Mouse (Mus musculus) E14TG2a.4 (cell line): ENCODE data around the gene AW822073.
A peak's percentile ranks its signal among the peaks of the same experiment; 100 is the strongest.
"Not testable (repeated sequence)": the region's sequence is repeated elsewhere in the genome, so short reads cannot be mapped to it uniquely, and the experiment has no call there.

ENCODE experiments used
- H3K27me3 ChIP-seq: 2 replicates; pipeline ENCODE4 v1.6.1; 2014; ENCODE audit warnings: low read length, control low read depth; ENCODE audit not compliant: insufficient read depth
- H3K36me3 ChIP-seq: 2 replicates; pipeline ENCODE4 v1.6.1; 2014; ENCODE audit warnings: low read length, control low read depth; ENCODE audit not compliant: insufficient read depth
- H3K4me1 ChIP-seq: replicated peaks from 2 replicates; pipeline ENCODE4 v1.6.1; 2014; ENCODE audit warnings: low read depth, low read length, control low read depth
- H3K4me3 ChIP-seq: replicated peaks from 2 replicates; pipeline ENCODE4 v1.5.1; 2014; ENCODE audit warnings: mild to moderate bottlenecking, low read length
- H3K9me3 ChIP-seq: 2 replicates; pipeline ENCODE4 v1.6.1; 2014; ENCODE audit warnings: low read length, control low read depth
- CTCF ChIP-seq: conservative IDR thresholded peaks from 2 replicates; pipeline ENCODE4 v1.5.1; 2014; ENCODE audit warnings: low read length
- NANOG ChIP-seq: IDR thresholded peaks from 2 replicates; pipeline ENCODE4 v1.6.1; 2014; ENCODE audit warnings: borderline replicate concordance, low read length, mixed read lengths
- POU5F1 ChIP-seq: IDR thresholded peaks from 2 replicates; pipeline ENCODE4 v1.6.1; 2014; ENCODE audit warnings: low read length, borderline replicate concordance

AW822073 gene

GRCm38 (mm10) chr10:58224827-58225785 is at the start of gene AW822073:
Gene AW822073 (minus strand): TSS chr10:58224930.
- H3K36me3 ChIP-seq, H3K4me3 ChIP-seq, H3K4me1 ChIP-seq, H3K9me3 ChIP-seq: not testable (repeated sequence)
- peaks cover 13% of the 10 kb centered on the region for H3K27me3 ChIP-seq

- H3K36me3 ChIP-seq = peaks cover 27% of the 10 kb centered on the region
- H3K4me3 ChIP-seq = no peak overlapping the region
- H3K27me3 ChIP-seq = no peaks in the 10 kb centered on the region
- H3K9me3 ChIP-seq = no peaks in the 10 kb centered on the region
- H3K4me1 ChIP-seq = peaks cover 18% of the 10 kb centered on the region
- TF ChIP-seq CTCF (peak; percentile 34), NANOG (no peak)
Measured at GRCm38 (mm10) chr10:58258466-58258865, 33.7 kb upstream of the AW822073 start.

- TF ChIP-seq NANOG = no peak
- no peak for TF ChIP-seq CTCF
- TF ChIP-seq POU5F1 = no peak
- Histone ChIP-seq H3K27me3 (no peaks in the 10 kb centered on the region), H3K4me1 (peaks cover 18% of the 10 kb centered on the region), H3K36me3 (peaks cover 17% of the 10 kb centered on the region), H3K9me3 (no peaks in the 10 kb centered on the region), H3K4me3 (peak overlapping the region; percentile 90)
Measured at GRCm38 (mm10) chr10:58255954-58256353, 31.2 kb upstream of the AW822073 start.

- Histone ChIP-seq H3K27me3 (no peaks in the 10 kb centered on the region), H3K36me3 (peaks cover 17% of the 10 kb centered on the region), H3K4me1 (peaks cover 18% of the 10 kb centered on the region), H3K9me3 (no peaks in the 10 kb centered on the region), H3K4me3 (peak within 1 kb of the TSS; percentile 90)
- TF ChIP-seq POU5F1 (no peak), CTCF (no peak), NANOG (no peak)
Measured at GRCm38 (mm10) chr10:58255213-58255892, 30.6 kb upstream of the AW822073 start, which contains the start of gene Gcc2. Gene Gcc2 (plus strand): TSS chr10:58255497.

GRCm38 (mm10) chr10:58254635-58255175 is 30.0 kb upstream of the AW822073 start:
- no peaks in the 10 kb centered on the region for H3K27me3 ChIP-seq
- no peak for TF ChIP-seq POU5F1
- no peak for TF ChIP-seq CTCF
- TF ChIP-seq NANOG = no peak
- peaks cover 12% of the 10 kb centered on the region for H3K36me3 ChIP-seq
- no peaks in the 10 kb centered on the region for H3K9me3 ChIP-seq
- peak overlapping the region; percentile 90 for H3K4me3 ChIP-seq
- H3K4me1 ChIP-seq = peaks cover 18% of the 10 kb centered on the region

- H3K4me3 ChIP-seq = no peak overlapping the region
- no peaks in the 10 kb centered on the region for H3K36me3 ChIP-seq
- TF ChIP-seq NANOG = no peak
- TF ChIP-seq CTCF = no peak; the same call in 1 of the 2 replicates
- no peak for TF ChIP-seq POU5F1
- H3K9me3 ChIP-seq = no peaks in the 10 kb centered on the region
- H3K27me3 ChIP-seq = no peaks in the 10 kb centered on the region
- peaks cover 2% of the 10 kb centered on the region for H3K4me1 ChIP-seq
Measured at GRCm38 (mm10) chr10:58249535-58249934, 24.8 kb upstream of the AW822073 start.

GRCm38 (mm10) chr10:58238984-58239740 is 14.4 kb upstream of the AW822073 start:
- H3K27me3 ChIP-seq = peaks cover 35% of the 10 kb centered on the region
- not testable (repeated sequence) for H3K36me3 ChIP-seq, H3K9me3 ChIP-seq, H3K4me1 ChIP-seq, H3K4me3 ChIP-seq

GRCm38 (mm10) chr10:58236613-58237012 is 11.9 kb upstream of the AW822073 start, which contains the start of gene Gm4981:
Gene Gm4981 (minus strand): TSS chr10:58236701.
- peaks cover 7% of the 10 kb centered on the region for H3K9me3 ChIP-seq
- no peak within 1 kb of the TSS for H3K4me3 ChIP-seq
- H3K4me1 ChIP-seq = peaks cover 15% of the 10 kb centered on the region
- TF ChIP-seq NANOG = no peak
- no peak for TF ChIP-seq POU5F1
- TF ChIP-seq CTCF = no peak
- H3K27me3 ChIP-seq = peaks cover 47% of the 10 kb centered on the region
- no peaks in the 10 kb centered on the region for H3K36me3 ChIP-seq

GRCm38 (mm10) chr10:58234985-58235384 is 10.3 kb upstream of the AW822073 start:
- H3K4me1 ChIP-seq = peaks cover 15% of the 10 kb centered on the region
- peaks cover 12% of the 10 kb centered on the region for H3K9me3 ChIP-seq
- not testable (repeated sequence) for H3K4me3 ChIP-seq, H3K36me3 ChIP-seq
- H3K27me3 ChIP-seq = peaks cover 47% of the 10 kb centered on the region

- H3K4me1 ChIP-seq = peaks cover 15% of the 10 kb centered on the region
- H3K4me3 ChIP-seq = not testable (repeated sequence)
Measured at GRCm38 (mm10) chr10:58233740-58234121, 9.0 kb upstream of the AW822073 start.

GRCm38 (mm10) chr10:58233054-58233739 is 8.5 kb upstream of the AW822073 start:
- Histone ChIP-seq H3K27me3 (peaks cover 37% of the 10 kb centered on the region), H3K4me1 (peaks cover 15% of the 10 kb centered on the region)
- not testable (repeated sequence) for H3K9me3 ChIP-seq, H3K4me3 ChIP-seq, H3K36me3 ChIP-seq

More at GRCm38 (mm10) chr10:58233740-58234121, 9.0 kb upstream of the AW822073 start:
- not testable (repeated sequence) for H3K9me3 ChIP-seq, H3K36me3 ChIP-seq
- H3K27me3 ChIP-seq = peaks cover 40% of the 10 kb centered on the region
